Mouse (Mus musculus): Measurements from ENCODE around the gene Agrp.

DNA sequence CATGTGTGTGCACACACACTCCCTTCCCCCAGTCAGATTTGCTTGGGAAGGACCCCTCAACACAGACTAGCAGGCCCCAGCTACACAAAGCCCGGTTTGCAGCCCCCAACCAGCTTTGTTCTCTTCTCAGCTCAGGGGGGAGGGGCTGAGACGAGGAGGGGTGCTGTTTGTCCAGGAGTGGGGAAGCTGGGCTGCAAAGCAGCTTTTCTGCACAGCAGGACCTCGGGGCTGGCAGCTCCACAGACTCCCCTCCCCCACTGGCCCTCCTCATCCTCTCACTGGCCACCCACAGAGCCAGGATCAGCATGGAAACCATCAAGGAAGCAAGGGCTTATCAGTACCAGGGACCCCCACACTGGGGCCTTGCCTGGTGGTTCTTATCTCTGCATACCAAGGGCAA, 116.1 kb downstream of the Agrp start:
- no peak for TF ChIP-seq POLR2A (IDR thresholded peaks at IDR 0.05; ENCODE audit: insufficient read length, low read depth)
- TF ChIP-seq MYOG (IDR thresholded peaks at IDR 0.05; ENCODE audit: control insufficient read depth in 1 of 3, insufficient read depth in 1 of 3, insufficient read length in 2 of 3, low read depth in 2 of 3) = no peak
- no peak for TF ChIP-seq CEBPB (IDR thresholded peaks at IDR 0.05; ENCODE audit: insufficient read depth, poor library complexity, severe bottlenecking)
- no peak for TF ChIP-seq TCF3 (IDR thresholded peaks at IDR 0.05; ENCODE audit: insufficient read length, low read depth)
